Mouse (Mus musculus) MEL-GATA-1-ER (cell line): ENCODE results near the gene Arhgap42.

Experiments
- DNase-seq: peaks from one replicate; pipeline ENCODE4 v3.0.0-alpha.2; 2012; ENCODE audit warnings: low read depth; ENCODE audit errors: extremely low read depth

The Arhgap42 gene

DNA sequence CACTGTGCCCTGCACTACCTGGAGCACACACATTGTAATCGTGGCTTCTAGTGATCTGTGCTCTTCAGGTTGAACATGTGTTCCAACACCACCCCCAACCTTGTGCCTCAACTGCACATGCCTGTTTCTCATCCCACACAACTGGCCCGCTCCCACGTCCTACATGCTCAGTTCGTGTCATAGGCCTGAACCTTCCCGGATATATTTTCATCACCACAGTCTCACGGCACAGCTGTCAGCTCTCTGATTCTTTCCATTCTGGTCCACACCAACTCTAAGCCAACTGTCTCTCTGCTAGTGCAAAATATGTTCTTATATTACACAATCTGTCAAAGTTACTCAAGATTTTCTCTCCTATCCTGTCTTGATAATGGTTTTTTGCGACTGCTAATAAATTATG is 197.9 kb downstream of the Arhgap42 start:
- DNase-seq: no peak

DNA sequence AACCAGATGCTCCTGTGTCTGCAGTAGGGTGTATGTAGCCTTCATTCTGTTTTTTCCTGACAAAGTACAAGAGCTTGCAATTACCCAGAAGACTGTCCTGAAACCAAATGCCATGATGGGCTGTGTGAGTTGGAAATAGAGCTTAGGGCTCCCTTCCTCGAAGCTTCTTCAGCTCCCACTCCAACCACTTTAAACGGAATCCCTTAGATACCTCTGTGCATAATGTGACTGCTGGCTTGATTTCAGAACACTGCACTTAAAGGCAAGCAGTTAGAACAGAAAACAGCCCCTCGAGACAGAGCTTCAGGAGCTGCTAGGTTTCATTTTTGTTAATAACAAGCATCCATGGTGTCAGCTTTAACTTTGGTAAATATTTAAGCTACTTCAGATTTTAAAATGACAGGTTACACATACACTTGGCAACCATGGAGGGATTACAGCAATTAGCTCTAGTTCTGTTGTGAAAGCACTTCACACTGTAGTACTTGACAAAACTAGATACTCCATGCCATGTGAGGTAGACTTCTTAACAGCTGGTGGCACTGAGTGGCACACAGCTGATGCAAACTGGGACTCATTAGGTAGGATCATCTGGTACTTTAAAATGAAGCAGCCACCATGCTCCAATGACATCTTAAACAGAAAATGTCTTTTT is 201.8 kb downstream of the Arhgap42 start:
- DNase-seq: no peak

DNA sequence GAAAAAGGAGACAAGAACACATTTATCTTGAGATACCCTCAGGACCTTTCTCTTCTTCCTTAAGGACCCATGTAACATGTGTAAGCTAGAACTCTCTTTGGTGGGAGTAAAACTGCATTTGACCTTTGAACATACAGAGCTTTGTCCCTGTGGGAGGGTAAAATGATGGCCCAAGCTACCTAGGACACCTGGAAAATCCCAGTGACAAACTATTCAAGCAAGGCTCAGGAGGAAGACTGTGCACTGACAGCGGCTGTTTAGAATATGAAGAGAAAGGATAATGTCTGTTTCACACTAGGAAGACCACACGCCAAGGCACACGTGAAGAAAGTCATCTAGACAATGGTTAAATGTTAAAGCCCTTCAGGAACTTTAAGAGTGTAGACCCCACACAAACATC is 211.0 kb downstream of the Arhgap42 start:
- no peak for DNase-seq

DNA sequence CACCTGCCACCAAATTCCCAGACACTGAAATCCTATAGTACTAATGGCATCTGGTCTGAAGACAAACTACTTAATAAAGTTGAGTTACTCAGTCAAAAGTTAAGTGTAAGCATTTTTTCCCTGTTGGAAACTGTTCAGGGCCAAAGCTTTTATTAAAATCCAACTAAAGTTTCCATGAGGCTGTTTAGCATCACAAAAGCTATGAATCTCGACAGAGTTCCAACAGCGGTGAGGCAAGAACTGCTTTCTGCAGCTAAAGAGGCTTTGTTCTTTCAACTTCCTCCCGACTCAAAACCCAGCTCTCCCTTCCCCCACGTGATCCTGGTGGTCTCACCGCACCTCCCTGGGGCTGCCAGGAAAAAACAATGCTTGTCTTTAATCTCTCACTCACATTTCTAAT is 211.5 kb downstream of the Arhgap42 start:
- no peak for DNase-seq

DNA sequence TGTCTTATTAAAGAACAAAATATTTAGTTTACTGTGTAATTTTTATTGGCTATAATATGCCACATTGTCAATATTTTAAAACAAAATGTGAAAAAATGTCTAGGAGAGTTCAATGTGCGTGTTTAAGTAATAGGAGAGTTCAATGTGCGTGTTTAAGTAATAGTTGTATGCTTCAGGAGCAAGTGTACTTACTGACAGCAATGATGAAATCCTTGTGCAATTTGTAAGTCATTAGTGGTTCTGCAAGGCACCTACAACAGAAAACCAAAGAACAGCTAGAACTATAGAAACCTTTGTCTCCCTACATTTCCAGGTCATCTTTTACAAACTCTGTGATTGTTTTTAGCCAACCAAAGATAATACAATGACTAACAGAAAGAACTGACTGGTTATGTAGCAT is 223.8 kb downstream of the Arhgap42 start:
- no peak for DNase-seq

DNA sequence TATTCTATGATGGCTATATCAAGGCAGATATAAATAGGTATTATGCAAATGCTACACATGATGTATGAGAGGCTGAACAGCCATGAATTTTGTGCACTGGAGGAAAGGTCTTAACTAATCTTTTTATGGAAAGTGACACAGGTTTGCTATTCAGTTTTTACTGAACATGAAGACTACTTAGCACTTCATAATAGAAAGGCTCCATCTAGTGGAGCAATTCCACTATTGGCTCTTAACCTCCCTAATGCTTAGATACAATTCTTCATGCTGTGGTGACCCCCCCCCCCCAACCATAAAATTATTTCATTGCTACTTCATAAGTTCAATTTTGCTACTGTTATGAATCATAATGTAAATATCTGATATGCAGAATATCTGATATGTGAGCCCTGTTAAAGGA is 237.7 kb downstream of the Arhgap42 start:
- no peak for DNase-seq

DNA sequence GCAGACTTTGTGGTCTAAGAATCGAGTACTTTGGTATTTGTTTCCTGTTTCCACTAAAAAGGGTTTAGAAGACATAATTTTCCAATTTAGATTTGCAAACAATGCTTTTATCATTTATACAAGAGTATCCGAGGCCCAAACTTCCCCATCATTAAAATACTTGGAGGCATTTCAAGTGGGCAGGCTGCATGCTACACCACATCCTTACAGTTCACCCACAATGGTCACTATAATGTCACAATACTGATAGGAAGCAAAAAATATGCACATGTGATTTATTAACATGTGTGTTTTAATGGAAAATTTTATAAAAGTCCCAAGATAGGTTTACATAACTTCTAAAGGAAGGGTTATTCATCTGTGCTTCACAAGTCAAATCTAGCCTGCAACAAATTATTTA is 242.4 kb downstream of the Arhgap42 start:
- DNase-seq: no peak

DNA sequence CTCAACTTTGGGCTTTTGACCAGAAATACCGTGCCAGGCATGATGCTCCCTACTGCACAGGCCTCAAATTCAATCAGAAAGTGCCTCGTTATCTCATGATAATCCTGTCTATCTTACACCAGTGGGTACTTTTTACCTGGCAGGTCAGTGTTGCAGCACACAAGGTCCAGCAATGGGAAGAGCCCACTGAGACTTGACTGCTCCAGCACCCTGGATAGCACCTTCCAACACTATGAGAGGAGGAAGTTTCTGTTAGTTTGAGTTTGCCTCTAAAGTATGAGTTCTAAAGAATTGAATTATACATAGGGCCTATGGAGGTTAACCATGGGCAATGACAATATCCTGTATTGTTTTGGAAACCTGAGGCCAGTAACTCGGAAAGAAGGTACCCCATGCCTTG is 256.6 kb downstream of the Arhgap42 start:
- DNase-seq: no peak

DNA sequence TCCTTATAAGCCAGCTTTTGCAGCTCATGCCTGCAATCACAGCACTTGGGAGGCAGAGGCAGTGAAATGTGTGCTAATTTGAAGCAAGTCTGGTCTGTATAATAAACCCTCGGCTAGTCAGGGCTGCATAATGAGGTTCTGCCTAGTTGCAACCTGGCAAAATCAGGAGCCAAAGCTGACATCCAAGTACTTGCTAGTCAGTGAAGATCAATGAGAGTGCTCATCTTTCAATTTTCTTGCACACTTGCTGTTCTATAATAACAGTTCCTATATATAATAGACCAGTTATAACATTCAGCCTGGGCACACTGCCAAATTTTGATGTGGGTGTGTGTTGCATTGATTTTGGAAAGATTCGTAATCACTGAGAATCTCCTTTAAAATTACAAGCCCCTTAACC is 261.1 kb downstream of the Arhgap42 start:
- DNase-seq: no peak

DNA sequence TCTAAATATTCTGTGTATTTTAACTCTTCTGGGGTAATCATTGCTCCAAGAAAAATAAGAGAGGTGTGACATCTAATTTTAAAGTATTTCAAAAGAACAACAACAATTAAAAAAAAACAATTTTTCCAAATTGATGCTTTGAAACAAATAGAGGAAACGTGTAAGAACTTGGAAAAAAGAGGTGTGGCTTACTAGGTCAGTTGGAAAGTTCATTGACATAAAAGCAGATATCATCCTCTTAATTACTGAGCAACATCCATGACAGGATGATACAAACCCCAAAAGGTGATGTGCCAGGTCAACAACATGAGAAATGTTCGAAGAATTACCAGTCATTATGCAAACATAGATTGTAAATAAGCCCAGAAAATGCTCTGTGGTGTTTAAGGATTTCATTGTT is 267.4 kb downstream of the Arhgap42 start, which contains the start of gene Gm16485:
TSS of gene Gm16485 (plus strand) at position 301 of the 400 bp plus-strand sequence.
- no peak for DNase-seq

DNA sequence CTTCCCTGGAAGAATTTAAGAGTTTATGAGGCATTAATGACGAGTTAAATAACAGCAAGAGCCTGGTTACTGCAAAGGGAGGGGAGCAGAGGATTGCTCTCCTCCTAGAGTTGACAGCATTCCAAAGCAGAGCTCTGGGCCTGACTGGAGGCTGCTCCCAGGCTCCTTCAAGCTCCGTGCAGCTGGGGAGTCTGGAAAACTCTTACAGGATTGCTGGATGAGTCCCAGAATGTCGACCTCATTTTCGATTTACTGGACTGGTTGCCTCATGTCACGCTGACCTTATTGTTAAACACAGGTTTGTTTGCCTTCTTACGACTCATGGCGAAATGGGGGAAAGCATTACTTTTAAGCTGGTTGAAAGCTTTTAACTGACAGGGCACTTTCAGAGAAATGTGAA is 268.7 kb downstream of the Arhgap42 start:
- DNase-seq: no peak

DNA sequence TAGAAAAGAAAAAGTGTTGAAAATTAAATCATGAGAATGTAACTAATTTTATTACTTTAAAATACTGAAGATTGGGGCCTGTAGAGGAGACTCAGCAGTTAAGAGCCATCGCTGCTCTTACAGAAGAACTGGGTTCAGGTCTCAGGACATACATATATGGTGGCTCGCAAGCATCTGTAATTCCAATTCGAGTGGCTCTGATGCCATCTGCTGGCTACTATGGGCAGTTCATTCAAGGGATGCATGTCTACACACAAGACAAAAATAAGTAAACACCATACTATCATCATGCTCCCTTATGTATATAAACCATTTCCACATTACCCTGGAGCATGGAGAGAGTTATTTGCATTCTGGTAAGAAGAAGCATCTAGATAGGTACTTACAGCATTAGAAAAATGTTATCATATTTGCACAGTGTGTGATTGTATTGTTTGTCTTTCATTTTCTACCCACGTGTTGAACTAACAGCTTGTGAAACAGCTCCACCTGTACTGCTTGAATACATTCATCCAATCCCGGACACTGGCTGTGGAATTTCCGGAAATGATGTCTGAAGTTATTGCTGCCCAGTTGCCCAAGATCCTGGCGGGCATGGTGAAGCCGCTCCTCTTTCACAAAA is 274.3 kb downstream of the Arhgap42 start:
- peak; percentile 1 for DNase-seq

DNA sequence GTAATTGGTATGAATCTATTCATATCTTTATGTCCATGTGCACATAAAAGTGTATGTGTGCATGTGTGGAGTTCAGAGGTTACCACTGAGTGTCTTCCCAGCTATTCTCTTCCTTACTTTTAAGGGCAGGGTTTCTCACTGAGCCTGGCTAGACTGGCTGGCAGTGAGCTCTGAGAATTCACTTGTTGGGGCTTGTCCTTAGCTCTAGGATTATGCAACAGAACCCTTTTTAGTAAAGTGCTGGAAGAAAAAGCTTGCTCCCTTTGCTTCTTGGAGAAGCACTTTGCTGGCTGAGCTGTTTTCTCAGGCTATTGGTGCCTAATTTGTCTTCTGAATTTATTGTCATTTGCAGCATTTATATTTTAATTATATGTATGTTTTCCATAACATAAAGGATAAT is 285.6 kb downstream of the Arhgap42 start:
- no peak for DNase-seq
